Mouse (Mus musculus) brain, embryonic 14.5 days (tissue): Measurements from ENCODE around the gene Kcnq1.

ENCODE experiments used
- CTCF ChIP-seq: fragments of 200-500 bp; IDR thresholded peaks from 2 replicates; pipeline ENCODE4 v1.5.1; 2012; ENCODE audit warnings: inconsistent platforms, mild to moderate bottlenecking, moderate library complexity, borderline replicate concordance; ENCODE audit not compliant: insufficient read depth, insufficient read length; ENCODE audit errors: extremely low read depth
- POLR2A ChIP-seq: fragments of 200-500 bp; IDR thresholded peaks from 2 replicates; pipeline ENCODE4 v1.6.1; 2012; ENCODE audit warnings: mild to moderate bottlenecking, inconsistent platforms, borderline replicate concordance; ENCODE audit not compliant: poor library complexity, insufficient read depth, insufficient read length, severe bottlenecking; ENCODE audit errors: extremely low read depth

DNA sequence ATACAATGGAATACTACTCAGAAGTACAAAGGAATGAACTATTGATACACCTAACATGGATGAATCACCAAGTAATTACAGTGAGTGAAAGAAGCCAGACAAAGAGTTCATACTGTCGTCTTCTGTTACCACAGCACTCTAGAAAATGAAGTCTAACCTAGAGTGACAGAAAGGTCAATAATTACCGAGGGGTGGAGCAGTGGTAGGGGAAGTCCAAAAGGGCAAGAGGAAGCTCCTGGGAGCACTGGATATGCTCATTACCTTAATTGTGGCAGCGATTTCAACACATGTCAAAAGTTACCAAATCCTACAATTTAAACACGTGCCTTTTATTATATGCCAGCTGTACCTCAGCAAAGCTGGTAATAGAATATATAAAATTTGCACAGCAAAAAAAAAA lies 100.9 kb downstream of the Kcnq1 start:
- TF ChIP-seq CTCF (no peak), POLR2A (no peak)
